Mouse (Mus musculus): ENCODE data around the gene Tlk2. TPM values are rescaled to one million over a fixed set of nuclear protein-coding genes. Genes with fewer than 3 reads are reported as not detected.

The Tlk2 gene
- polyA plus RNA-seq, 1 experiment, result 33.3 TPM

GRCm38 (mm10) chr11:105146593-105146992 is 32.0 kb upstream of the Tlk2 start, which contains the start of gene Gm10842:
Gene Gm10842, plus strand, starts transcription at chr11:105146893.
- Histone ChIP-seq H3K4me3 (replicated peaks; ENCODE audit: control insufficient read depth, low read depth, low read length) (no peak within 1 kb of the TSS), H3K27ac (ENCODE audit: control insufficient read depth, insufficient read depth, low read depth, low read length, poor library complexity) (no peak within 1 kb of the TSS), H3K4me1 (ENCODE audit: control insufficient read depth, insufficient read depth, low read length) (no peaks in the 10 kb centered on the region; the same call in 1 of the 2 replicates)
- 86% methylated on average over 3 of the region's 3 CpGs for WGBS
- no peak for TF ChIP-seq POLR2A (IDR thresholded peaks at IDR 0.05; ENCODE audit: borderline replicate concordance, control insufficient read depth, low read depth, low read length)
- no peak for TF ChIP-seq CTCF (IDR thresholded peaks at IDR 0.05; ENCODE audit: control insufficient read depth, insufficient read depth, low read length)

- no peak for TF ChIP-seq POLR2A (IDR thresholded peaks at IDR 0.05; ENCODE audit: borderline replicate concordance, control insufficient read depth, low read depth, low read length)
- TF ChIP-seq CTCF (IDR thresholded peaks at IDR 0.05; ENCODE audit: control insufficient read depth, insufficient read depth, low read length), result no peak
- WGBS, result 71% methylated on average over 3 of the region's 3 CpGs
- Histone ChIP-seq H3K4me1 (ENCODE audit: control insufficient read depth, insufficient read depth, low read length) (no peaks in the 10 kb centered on the region), H3K27ac (ENCODE audit: control insufficient read depth, insufficient read depth, low read depth, low read length, poor library complexity) (no peak overlapping the region), H3K4me3 (replicated peaks; ENCODE audit: control insufficient read depth, low read depth, low read length) (no peak overlapping the region)
Measured at GRCm38 (mm10) chr11:105149353-105149752, 29.3 kb upstream of the Tlk2 start.

- Histone ChIP-seq H3K4me3 (replicated peaks; ENCODE audit: control insufficient read depth, low read depth, low read length) (no peak overlapping the region), H3K4me1 (ENCODE audit: control insufficient read depth, insufficient read depth, low read length) (no peaks in the 10 kb centered on the region), H3K27ac (ENCODE audit: control insufficient read depth, insufficient read depth, low read depth, low read length, poor library complexity) (no peak overlapping the region)
- TF ChIP-seq CTCF (IDR thresholded peaks at IDR 0.05; ENCODE audit: control insufficient read depth, insufficient read depth, low read length) (no peak), POLR2A (IDR thresholded peaks at IDR 0.05; ENCODE audit: borderline replicate concordance, control insufficient read depth, low read depth, low read length) (no peak)
- WGBS, result 74% methylated on average over 1 of the region's 1 CpGs
Measured at GRCm38 (mm10) chr11:105149766-105150165, 28.8 kb upstream of the Tlk2 start.

GRCm38 (mm10) chr11:105150691-105151090 is 27.9 kb upstream of the Tlk2 start:
- 71% methylated on average over 4 of the region's 4 CpGs for WGBS
- no peak overlapping the region for H3K4me3 ChIP-seq (replicated peaks; ENCODE audit: control insufficient read depth, low read depth, low read length)
- no peak overlapping the region for H3K27ac ChIP-seq (ENCODE audit: control insufficient read depth, insufficient read depth, low read depth, low read length, poor library complexity)
- H3K4me1 ChIP-seq (ENCODE audit: control insufficient read depth, insufficient read depth, low read length), result no peaks in the 10 kb centered on the region
- no peak for TF ChIP-seq POLR2A (IDR thresholded peaks at IDR 0.05; ENCODE audit: borderline replicate concordance, control insufficient read depth, low read depth, low read length)
- no peak for TF ChIP-seq CTCF (IDR thresholded peaks at IDR 0.05; ENCODE audit: control insufficient read depth, insufficient read depth, low read length)

- no peak overlapping the region for H3K4me3 ChIP-seq (replicated peaks; ENCODE audit: control insufficient read depth, low read depth, low read length)
- H3K27ac ChIP-seq (ENCODE audit: control insufficient read depth, insufficient read depth, low read depth, low read length, poor library complexity), result peak overlapping the region; percentile 45; the same call in 1 of the 2 replicates
- TF ChIP-seq POLR2A (IDR thresholded peaks at IDR 0.05; ENCODE audit: borderline replicate concordance, control insufficient read depth, low read depth, low read length) (no peak), CTCF (IDR thresholded peaks at IDR 0.05; ENCODE audit: control insufficient read depth, insufficient read depth, low read length) (no peak)
- H3K4me1 ChIP-seq (ENCODE audit: control insufficient read depth, insufficient read depth, low read length), result no peaks in the 10 kb centered on the region
- WGBS, result 6% methylated on average over 19 of the region's 19 CpGs
Measured at GRCm38 (mm10) chr11:105151226-105152016, 27.2 kb upstream of the Tlk2 start.

- H3K27ac ChIP-seq (ENCODE audit: control insufficient read depth, insufficient read depth, low read depth, low read length, poor library complexity), result peak overlapping the region; percentile 45; the same call in 1 of the 2 replicates
- H3K4me1 ChIP-seq (ENCODE audit: control insufficient read depth, insufficient read depth, low read length), result no peaks in the 10 kb centered on the region
- no peak overlapping the region for H3K4me3 ChIP-seq (replicated peaks; ENCODE audit: control insufficient read depth, low read depth, low read length)
- 28% methylated on average over 4 of the region's 4 CpGs for WGBS
- TF ChIP-seq POLR2A (IDR thresholded peaks at IDR 0.05; ENCODE audit: borderline replicate concordance, control insufficient read depth, low read depth, low read length) (no peak), CTCF (IDR thresholded peaks at IDR 0.05; ENCODE audit: control insufficient read depth, insufficient read depth, low read length) (no peak)
Measured at GRCm38 (mm10) chr11:105152017-105152300, 26.6 kb upstream of the Tlk2 start.

- TF ChIP-seq POLR2A (IDR thresholded peaks at IDR 0.05; ENCODE audit: borderline replicate concordance, control insufficient read depth, low read depth, low read length) (no peak), CTCF (IDR thresholded peaks at IDR 0.05; ENCODE audit: control insufficient read depth, insufficient read depth, low read length) (no peak)
- WGBS, result 57% methylated on average over 11 of the region's 11 CpGs
- H3K4me1 ChIP-seq (ENCODE audit: control insufficient read depth, insufficient read depth, low read length), result no peaks in the 10 kb centered on the region
- no peak overlapping the region for H3K4me3 ChIP-seq (replicated peaks; ENCODE audit: control insufficient read depth, low read depth, low read length)
- peak overlapping the region; percentile 55 for H3K27ac ChIP-seq (ENCODE audit: control insufficient read depth, insufficient read depth, low read depth, low read length, poor library complexity)
Measured at GRCm38 (mm10) chr11:105152357-105152899, 26.2 kb upstream of the Tlk2 start.

GRCm38 (mm10) chr11:105153068-105153833 is 25.4 kb upstream of the Tlk2 start:
- WGBS, result 46% methylated on average over 12 of the region's 12 CpGs
- Histone ChIP-seq H3K4me1 (ENCODE audit: control insufficient read depth, insufficient read depth, low read length) (no peaks in the 10 kb centered on the region), H3K27ac (ENCODE audit: control insufficient read depth, insufficient read depth, low read depth, low read length, poor library complexity) (peak overlapping the region; percentile 55), H3K4me3 (replicated peaks; ENCODE audit: control insufficient read depth, low read depth, low read length) (no peak overlapping the region)
- TF ChIP-seq POLR2A (IDR thresholded peaks at IDR 0.05; ENCODE audit: borderline replicate concordance, control insufficient read depth, low read depth, low read length) (no peak), CTCF (IDR thresholded peaks at IDR 0.05; ENCODE audit: control insufficient read depth, insufficient read depth, low read length) (no peak)
